Mouse (Mus musculus) urinary bladder, adult 2 months (tissue): ENCODE measurements around the gene Dlst. TPM values are rescaled to one million over a fixed set of nuclear protein-coding genes. Genes with fewer than 3 reads are reported as not detected.

Experiments
- DNase-seq: peaks from one replicate; pipeline ENCODE4 v3.0.0; 2022; ENCODE audit warnings: low spot score
- polyA plus RNA-seq: library from polyadenylated mRNA; depleted of rRNA; stranded (reverse); fragments of >200 nt; gene quantifications from 2 replicates; pipeline ENCODE4 v1.2.3, GENCODE M21; 2012; rRNA removed

Dlst gene
- 128 and 139 TPM in 2 replicates for polyA plus RNA-seq

- DNase-seq = peak; percentile 87
Measured at GRCm38 (mm10) chr12:85110698-85111592, at the start of gene Dlst, which contains the start of gene Prox2. TSS of gene Dlst (plus strand) at chr12:85110833. TSS of gene Prox2 (minus strand) at chr12:85110759.

GRCm38 (mm10) chr12:85071043-85071442 is 39.6 kb upstream of the Dlst start:
- no peak for DNase-seq

GRCm38 (mm10) chr12:85077100-85077499 is 33.5 kb upstream of the Dlst start:
- no peak for DNase-seq

GRCm38 (mm10) chr12:85084257-85084656 is 26.4 kb upstream of the Dlst start:
- DNase-seq = no peak

GRCm38 (mm10) chr12:85084941-85085340 is 25.7 kb upstream of the Dlst start:
- DNase-seq = no peak

- no peak for DNase-seq
Measured at GRCm38 (mm10) chr12:85087845-85088244, 22.8 kb upstream of the Dlst start.

GRCm38 (mm10) chr12:85091190-85091589 is 19.4 kb upstream of the Dlst start:
- DNase-seq = no peak

- no peak for DNase-seq
Measured at GRCm38 (mm10) chr12:85092214-85092613, 18.4 kb upstream of the Dlst start.

GRCm38 (mm10) chr12:85094010-85094409 is 16.6 kb upstream of the Dlst start:
- no peak for DNase-seq

- no peak for DNase-seq
Measured at GRCm38 (mm10) chr12:85094706-85095105, 15.9 kb upstream of the Dlst start.

- DNase-seq = no peak
Measured at GRCm38 (mm10) chr12:85095146-85095545, 15.5 kb upstream of the Dlst start.

GRCm38 (mm10) chr12:85095859-85096258 is 14.8 kb upstream of the Dlst start:
- no peak for DNase-seq

- no peak for DNase-seq
Measured at GRCm38 (mm10) chr12:85101001-85101400, 9.6 kb upstream of the Dlst start.

GRCm38 (mm10) chr12:85101521-85102106 is 9.0 kb upstream of the Dlst start:
- no peak for DNase-seq

GRCm38 (mm10) chr12:85103096-85103495 is 7.5 kb upstream of the Dlst start:
- no peak for DNase-seq

- DNase-seq = no peak
Measured at GRCm38 (mm10) chr12:85104789-85105188, 5.8 kb upstream of the Dlst start.

- DNase-seq = no peak
Measured at GRCm38 (mm10) chr12:85106292-85106691, 4.3 kb upstream of the Dlst start.

- DNase-seq = no peak
Measured at GRCm38 (mm10) chr12:85108643-85109042, 2.0 kb upstream of the Dlst start.

GRCm38 (mm10) chr12:85109426-85109825 is 1.2 kb upstream of the Dlst start:
- no peak for DNase-seq

- DNase-seq = no peak
Measured at GRCm38 (mm10) chr12:85110011-85110697, 479 bp upstream of the Dlst start.

- no peak for DNase-seq
Measured at GRCm38 (mm10) chr12:85112550-85113251, 2.1 kb downstream of the Dlst start.

GRCm38 (mm10) chr12:85113337-85113736 is 2.7 kb downstream of the Dlst start:
- DNase-seq = no peak
